Mouse (Mus musculus) gastrocnemius, adult 8-10 months (tissue): ENCODE results near the gene Plau. TPM values are rescaled to one million over a fixed set of nuclear protein-coding genes. Genes with fewer than 3 reads are reported as not detected.

ENCODE experiments used
- DNase-seq, 2 experiments: peaks; one replicate each; pipeline ENCODE4 v3.0.0; 2022; ENCODE audit warnings: low spot score in 2 of 2
- total RNA-seq, 4 experiments: library from RNA; stranded (reverse); gene quantifications; 2 replicates each; pipeline ENCODE4 v1.2.4; 2022

Gene Plau
- total RNA-seq, 4 experiments from 2014 or later, result 13.4 to 23.7 (median 18.1) TPM

DNA sequence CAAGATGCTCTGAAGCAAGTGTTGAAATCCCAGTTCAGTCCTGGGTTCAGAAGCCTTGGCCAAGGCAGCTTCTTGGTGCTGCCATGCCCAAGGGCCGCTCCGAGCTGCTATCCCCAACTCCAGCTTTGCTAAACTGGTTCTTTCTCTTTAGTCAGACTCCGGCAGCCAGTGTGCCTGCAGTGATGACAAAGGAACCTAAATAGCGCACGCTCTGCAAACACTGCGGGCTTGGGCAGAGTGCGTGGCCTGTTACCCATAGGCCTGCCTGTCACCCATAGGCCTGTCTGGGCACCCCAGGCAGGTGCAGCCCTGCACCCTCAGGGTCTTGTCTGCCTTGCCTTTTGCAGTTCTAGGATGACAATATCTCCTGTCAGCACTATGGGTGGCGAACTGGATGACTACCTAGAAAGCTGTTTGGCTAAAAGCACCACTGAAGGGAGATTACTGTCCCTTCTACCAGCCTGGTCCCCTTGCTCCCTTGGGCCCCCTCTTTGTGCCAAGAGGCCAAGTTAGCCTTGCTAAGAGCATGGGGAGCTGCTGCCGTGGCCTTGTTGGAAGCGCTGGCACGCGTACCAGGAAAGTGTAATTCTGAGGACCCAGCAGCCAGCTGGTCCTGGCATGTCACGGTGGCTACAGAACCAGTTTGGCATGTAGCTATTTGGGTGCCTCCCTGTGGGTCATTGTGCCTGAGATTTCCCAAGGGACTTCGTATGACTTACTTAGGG is 30.2 kb upstream of the Plau start:
- peak; percentile 47 to 75 for DNase-seq

DNA sequence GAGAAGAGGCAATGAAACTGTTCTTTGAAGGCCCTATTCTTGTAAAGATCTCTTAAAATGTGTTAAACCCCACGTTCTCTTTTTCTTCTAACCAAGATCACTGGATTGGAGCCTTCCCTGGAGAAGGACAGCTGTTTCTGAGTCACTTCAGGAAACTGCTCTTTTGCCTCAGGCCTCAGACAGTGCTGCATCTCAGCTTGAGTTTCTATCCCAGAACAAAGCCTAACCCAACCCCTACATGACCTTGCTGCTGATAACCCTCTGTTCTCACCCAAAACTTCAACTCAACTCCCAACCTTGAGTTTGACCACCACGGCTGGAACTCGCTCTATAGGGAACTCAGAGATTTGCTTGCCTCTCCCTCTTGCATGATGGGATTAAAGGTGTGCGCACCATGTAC is 27.1 kb upstream of the Plau start:
- no peak for DNase-seq

DNA sequence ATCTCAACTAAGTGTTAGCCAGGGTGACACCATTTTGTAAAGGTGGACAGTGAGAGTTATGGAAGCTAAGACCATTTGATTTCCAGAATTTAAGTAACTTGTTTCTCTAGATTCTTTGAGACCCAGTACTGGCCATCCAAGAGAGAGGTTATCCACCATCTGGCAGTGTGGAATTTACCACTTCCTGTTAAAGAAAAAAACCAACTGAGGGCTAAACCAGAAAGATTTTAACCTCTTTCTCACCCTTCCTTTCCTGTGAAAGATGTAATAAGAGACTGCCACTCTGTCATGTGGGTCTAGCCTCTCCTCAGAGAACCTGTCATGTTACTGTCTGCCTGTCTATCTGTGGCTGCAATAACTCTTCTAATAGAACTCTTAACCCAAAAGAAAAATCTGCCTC is 26.6 kb upstream of the Plau start:
- DNase-seq, result no peak

DNA sequence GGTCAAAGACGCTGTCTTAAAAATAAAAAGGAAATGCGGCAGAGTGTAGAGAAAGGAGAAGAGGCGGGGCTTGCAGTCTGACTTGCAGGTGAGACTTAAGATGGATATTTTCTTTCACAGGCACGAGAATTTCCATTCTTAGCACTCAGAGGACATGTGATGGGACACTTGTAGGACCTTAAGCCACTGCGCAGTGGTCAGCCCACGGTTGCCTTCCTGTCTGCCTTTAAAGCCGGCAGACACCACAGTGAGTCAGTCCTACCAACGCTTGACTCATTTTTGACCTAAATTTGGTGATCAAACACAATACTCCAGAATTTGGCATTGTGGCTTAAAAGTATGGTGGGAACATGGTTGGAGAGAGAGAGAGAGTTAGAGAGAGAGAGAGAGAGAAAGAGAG is 25.2 kb upstream of the Plau start:
- no peak for DNase-seq

DNA sequence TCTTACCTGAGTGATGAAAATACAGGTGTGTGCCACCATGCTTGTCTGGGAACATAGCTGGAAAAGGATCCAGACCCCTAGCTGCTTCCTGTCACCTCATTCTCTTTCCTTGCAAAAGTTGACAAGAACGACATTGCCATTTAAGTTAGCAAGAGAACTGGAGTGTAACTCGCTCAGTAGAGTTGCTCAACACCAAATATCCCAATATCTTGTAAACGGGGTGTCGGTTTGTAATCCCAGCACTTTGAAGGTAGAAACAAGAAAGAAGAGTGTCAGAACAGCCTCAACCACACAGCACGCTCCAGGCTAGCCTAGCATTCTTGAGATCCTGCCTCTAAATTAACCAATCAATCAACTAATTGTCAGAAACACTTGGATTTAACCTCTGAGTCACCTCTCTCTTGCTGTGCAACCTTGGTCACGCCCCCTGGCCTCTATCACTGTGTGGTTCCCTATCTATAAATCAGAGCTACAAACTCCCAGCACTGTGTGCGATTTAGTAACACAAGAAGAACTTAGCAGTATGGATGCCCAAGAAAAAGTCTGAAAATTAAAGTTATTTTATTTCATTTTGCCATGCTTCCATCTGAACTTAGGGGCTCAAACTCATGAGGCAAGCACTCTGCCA is 24.6 kb upstream of the Plau start:
- DNase-seq, result no peak

DNA sequence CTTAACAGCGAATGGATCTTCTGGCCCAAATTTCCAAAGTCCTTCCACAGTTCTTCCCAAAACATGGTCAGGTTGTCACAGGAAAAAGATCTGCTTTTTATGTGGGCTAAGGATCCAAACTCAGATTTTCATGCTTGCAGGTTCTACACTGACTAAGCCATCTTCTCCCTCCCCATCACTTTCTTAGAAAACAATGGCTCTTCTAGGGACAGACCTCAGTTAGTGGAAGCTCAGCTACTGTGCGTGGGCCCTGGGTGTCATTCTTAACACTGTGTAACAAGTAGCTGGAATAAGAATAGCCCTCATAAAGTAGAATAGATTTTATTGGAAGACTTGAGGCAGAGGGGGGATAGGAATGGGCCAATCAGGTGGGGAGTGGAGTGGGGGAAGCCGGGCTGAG is 21.0 kb upstream of the Plau start:
- DNase-seq, result no peak

DNA sequence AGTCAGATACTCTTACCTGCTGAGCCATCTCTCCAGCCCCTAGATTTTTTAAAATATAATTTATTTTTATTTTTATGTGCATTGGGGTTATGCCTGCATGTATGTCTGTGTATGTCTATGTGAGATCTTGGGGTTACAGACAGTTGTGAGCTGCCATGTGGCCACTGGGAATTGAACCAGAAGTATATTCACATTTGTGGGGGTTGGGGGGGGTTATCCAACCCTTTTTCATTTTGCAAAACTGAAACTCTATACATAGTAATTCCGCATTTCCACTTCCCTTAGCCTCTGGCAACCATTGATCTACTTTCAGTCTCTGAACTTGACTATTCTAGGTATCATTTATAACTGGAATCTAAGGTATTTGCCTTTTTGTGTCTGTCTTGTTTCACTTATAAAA is 11.9 kb upstream of the Plau start:
- no peak for DNase-seq

DNA sequence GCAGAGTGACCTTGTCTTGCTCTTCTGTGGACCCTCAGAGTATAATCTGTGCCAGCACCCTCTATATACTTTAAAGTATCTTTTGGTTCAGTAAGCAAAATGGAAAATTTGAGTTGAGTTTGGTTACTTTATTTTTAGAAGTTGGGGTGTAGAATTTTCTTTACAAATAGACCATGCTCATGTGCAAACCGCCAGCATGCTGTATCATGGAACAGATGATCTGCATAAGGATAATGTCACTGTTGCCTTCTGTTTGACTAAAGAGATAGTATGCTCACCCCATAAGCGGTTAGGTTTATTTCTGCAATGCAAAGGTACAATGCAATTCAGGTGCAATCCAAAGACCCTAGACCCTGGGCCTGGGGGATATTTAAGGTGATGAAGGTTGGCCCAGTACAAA is 10.9 kb upstream of the Plau start:
- DNase-seq, result no peak

DNA sequence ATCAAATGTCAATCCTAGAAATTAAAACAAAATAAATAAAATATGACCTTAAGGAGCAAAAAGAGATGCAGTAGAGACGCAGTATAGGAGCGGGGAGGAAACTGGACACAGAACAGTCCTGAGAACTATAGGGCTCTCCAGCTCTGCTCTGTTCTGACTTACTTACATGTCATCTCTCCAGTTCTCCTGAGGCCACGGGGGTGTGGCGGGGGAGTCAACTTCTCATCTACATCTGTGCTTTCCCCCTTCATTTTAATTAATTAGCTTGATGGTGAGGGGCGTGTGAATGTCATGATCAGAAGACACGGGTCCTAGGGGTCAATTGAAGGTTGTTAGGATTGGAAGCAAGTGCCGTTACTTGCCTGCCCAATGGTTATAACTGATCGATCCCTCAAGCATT is 9.4 kb upstream of the Plau start:
- no peak for DNase-seq

DNA sequence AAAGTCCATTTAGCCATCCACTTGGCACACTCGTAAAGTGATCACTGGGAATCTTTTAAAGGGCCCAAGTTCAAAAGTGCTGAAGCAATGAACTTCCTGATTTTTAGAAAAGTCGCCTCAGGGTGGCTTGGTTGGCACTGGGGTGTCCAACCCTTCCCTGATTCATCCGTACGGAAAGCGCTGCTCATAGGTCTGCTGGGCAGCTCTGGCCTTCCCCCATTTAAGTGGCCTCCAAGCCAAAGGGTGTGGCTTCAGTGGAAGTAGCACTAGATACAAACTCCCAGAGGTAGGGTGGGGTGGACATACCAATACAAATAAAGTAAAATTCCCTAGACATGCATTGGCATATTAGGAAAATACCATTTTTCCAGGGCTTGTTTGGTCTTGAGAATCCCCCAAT is 9.0 kb upstream of the Plau start:
- DNase-seq, result no peak

DNA sequence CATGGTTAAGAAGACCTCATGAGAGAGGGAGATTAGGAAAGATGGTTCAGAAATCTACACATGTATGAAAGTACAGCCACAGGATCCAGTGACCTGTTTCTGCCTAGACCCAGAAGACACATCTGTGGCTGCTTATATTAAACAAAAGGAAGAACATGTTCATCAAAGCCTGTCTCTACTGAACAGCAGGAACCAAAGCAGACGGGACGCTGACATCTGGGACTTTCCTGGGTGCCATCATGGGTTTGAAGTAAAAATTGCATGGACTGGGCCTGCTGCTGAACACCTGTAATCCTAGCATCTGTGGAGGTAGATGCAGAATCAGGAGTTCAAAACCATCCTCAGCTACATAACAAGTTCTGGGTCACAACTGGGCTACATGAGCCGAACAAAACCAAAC is 7.9 kb upstream of the Plau start:
- DNase-seq, result no peak

DNA sequence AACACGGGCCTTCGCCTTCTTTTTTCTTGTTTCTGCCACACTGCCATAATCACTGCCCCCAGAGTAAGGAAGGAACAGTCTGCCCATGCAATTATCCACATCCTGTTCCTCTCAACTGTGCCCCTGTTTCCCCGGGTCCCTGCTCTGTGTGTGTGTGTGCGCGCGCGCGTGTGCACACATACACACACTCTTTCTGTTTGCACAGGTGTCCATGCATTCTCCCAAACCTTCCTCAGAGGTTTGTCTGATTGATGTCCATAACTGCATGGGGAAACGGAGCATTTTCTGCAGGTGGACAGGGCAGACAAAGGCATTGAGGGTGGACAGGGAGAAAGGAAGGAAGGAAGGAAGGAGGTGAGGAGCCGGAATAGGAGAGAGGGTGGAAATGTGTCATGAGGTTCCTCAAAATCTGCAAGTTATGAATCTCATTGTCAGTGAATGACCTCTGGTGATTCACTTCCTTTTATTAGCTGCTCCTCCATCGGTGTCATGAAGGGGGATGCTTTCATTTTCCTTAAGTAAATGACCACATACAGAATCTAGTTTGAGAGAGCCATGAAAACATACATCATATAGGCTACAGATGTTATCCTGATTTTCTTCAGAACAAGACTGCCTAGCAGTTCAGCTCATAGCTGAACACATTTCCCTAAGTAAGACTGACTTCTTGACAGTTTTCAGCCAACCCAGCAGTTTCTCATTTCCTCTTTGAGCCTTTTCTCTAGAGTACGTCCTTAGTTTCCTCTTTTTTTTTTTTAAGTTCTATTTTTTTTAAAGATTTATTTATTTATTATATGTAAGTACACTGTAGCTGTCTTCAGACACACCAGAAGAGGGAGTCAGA is 6.7 kb upstream of the Plau start:
- DNase-seq, result no peak

DNA sequence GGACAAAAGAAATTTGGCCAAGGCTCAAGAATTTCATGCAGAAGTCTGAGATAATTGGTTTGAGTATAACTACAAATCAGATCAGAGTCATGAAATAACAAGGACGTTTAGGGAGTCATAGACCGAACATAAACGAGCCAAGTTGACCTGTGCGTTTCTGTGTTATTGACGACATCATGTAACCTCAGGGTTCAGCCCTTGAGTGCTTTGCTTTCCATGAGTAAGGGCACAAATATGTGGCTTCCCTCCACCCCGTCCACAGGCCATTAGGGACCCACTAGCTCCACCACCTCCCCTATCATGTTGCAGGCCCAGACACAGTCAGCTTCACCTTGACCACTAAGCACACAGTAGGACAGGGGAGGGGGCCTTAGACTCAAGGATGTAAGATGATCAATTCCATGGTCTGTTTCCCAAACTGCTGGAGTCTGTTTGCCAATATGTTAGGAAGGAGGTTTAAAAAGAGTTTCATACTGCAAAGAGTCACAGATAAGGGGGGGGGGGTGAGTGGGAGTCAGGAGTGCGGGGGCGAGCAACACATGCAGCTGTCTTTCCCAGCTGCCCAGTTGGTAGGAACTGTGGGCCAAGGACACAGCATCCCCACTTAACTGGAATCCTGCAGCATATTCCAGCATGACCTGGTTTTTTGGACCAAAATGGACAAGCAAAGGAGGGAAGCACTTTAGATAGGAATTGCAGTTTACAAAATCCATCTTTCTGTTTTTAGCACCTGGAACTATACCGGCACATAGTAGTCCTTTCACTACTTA is 5.1 kb upstream of the Plau start:
- DNase-seq, result peak; percentile 36 to 46

DNA sequence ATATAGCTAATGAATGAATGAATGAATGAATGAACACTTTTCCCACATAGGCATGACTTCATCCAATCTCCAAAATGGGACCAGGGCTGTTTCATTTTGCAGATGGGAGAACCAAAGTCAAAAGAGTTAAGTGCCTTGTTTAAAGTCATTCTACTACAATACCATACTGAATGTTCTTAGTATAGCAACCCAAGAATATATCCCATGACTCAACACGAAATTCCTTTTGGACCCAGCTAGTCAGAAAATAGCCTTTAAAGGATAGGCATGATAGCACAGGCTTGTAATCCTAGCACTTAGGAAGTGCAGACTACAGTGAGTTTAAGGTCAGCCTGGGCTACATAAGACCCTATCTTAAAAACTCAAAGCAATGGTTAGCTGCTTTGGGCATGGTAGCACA is 4.5 kb upstream of the Plau start:
- DNase-seq, result no peak

DNA sequence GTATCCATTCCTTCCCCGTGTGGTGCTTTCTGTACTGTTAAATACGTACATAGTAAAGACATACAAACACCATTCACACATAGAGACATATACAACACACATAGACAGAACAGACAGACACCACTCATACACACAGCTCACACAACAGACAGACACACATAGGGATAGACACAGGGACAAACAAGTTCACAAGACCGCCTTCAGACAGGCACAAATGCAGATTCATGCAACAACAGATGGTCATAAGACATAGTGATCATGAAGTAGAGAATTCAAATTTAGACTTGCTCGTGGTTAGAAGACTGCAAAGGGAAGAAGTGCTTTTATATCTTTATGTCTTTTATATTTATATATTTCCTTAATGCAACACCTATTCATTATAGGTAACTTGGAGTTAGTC is 2.9 kb upstream of the Plau start:
- no peak for DNase-seq

DNA sequence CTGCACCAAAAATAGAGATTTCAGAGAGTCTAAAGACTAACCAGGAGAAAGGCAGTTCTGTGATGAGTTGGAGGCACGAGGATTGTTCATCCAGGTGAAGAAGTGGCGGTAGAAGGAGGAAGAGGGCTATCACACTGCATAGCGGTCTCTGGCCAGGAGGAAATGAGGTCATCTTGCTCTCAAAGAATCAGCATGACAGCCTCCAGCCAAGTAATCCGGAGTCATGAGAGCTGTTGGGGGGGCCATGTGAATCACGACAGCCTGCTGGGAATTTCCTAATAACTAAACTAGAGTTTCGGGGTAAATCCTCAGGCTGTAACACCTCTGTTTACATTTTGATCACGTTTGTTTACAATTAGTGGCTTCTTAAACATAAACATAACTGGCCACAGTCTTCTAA is 2.3 kb upstream of the Plau start:
- DNase-seq, result no peak

DNA sequence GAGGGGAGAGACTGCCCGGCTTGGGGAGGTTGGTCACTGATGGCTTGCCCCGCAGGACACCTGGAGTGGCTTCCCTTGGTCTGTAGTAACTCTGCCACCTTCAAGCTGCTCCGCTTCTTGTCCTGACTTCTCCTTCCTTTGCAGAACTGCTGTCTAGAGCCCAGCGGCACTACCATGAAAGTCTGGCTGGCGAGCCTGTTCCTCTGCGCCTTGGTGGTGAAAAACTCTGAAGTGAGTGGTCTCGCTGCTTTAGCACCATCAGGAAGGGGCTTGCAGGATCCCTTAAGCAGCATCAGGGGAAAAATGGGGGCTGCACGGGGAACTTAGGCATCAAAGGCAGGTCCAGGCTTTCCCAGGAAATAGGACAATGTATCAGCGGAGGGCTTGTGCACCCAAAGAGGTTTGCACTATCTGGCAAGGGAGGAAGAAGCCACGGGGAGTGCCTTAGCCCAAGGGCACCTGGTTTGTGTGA is 481 bp downstream of the Plau start:
- no peak for DNase-seq

DNA sequence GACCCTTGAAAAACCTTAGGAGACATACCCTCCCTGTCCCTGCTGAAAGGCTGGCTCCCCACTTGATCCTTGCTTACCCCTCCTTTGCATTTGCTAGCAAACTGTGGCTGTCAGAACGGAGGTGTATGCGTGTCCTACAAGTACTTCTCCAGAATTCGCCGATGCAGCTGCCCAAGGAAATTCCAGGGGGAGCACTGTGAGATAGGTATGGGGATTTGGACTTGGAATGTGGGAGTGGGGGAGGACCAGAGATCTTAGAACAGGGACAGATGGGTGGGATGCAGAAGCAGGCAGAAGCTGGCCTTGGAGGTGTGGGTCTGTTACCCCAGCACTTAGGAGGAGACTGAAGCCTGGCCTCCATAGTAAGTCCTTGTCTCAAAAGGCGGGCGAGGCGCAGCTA is 1.2 kb downstream of the Plau start:
- DNase-seq, result no peak

DNA sequence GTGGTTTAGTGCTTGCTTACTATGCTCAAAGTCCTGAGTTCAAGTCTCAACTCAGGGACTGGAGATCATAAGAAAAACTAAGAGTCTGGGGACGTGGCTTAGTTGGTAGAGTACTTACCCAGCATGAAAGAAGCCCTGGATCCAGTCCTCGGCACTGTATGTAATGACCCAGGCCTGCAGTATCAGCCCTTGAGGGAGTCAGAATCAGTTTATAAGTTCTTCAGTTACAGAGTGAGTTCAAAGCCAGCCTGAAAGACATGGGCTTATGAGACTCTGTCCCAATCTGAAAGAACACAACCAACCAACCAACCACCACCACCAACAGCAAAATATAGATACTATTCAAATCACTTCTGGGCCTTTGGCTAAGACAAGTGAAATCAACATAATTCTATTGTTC is 5.1 kb downstream of the Plau start:
- no peak for DNase-seq

DNA sequence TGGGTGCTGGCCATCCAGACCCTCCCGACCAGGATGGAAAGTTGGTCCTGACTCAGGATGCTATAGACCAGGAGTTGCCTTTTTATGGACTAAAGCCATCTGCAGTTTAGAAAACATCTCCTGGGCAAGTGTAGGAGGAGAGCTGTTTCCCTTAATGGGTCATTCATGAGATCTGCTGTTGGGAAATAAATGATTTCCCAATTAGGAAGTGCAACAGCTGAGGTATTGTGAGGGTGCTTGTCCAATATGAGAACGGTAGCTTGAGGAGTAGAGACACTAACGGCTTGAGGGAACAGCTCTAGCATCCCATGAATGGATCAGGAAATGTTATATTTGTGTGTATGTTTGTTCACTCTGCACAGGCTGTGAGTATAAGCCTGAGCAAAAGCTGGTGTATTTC is 6.2 kb downstream of the Plau start:
- DNase-seq, result no peak

DNA sequence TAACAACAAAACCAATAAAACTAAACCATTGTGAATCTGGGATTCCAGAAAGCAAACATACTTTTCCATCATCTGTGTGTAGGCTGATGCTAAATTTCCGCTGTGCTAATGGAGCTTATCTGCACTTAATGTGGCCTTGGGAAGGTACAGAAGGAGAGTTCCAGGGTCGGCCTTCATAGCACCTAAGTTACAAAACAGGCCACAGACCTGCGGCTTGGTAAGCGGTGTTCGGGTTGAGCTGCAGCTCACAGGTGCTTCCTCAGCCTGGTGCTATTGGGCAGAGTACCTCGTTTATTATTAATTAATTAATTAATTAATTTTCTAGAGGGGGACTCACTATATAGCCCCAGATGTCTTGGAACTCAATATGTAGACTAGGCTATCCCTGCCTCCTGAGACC is 7.7 kb downstream of the Plau start:
- DNase-seq, result no peak
